Mouse (Mus musculus) G1E (cell line): ENCODE measurements at regions not wholly inside any gene's neighbourhood (a gene's known extent, or its start where the extent isn't known, plus 50 kb on each side); places are given as distances from the start of the nearest gene placed in this dataset.

Source experiments
- CTCF ChIP-seq: IDR thresholded peaks from 2 replicates; pipeline ENCODE4 v1.5.1; 2012; ENCODE audit warnings: low read depth, low read length, inconsistent platforms, mixed read lengths
- GATA1 ChIP-seq: IDR thresholded peaks from 2 replicates; pipeline ENCODE4 v1.6.1; 2012; ENCODE audit warnings: borderline replicate concordance, low read length, inconsistent platforms, mixed read lengths
- POLR2AphosphoS5 ChIP-seq: IDR thresholded peaks from 2 replicates; pipeline ENCODE4 v1.6.1; 2012; ENCODE audit warnings: low read depth, low read length, inconsistent platforms; ENCODE audit not compliant: insufficient replicate concordance

- TF ChIP-seq CTCF: no peak
- TF ChIP-seq POLR2AphosphoS5: no peak
- no peak for TF ChIP-seq GATA1
Observed at GRCm38 (mm10) chr17:88134546-88134945, 69.5 kb upstream of the Fbxo11 start.
